Mouse (Mus musculus) heart, embryonic 15.5 days (tissue): ENCODE data around the gene Lao1. TPM values are rescaled to one million over a fixed set of nuclear protein-coding genes. Genes with fewer than 3 reads are reported as not detected.
"Not testable (repeated sequence)": the region's sequence is repeated elsewhere in the genome, so short reads cannot be mapped to it uniquely, and the experiment has no call there.

Experiments
- ATAC-seq: fragments of 200-750 bp; cut with Nextera tagmentation; replicated peaks from 2 replicates; pipeline ENCODE4 v1.8.0; 2017; ENCODE audit warnings: low read depth, moderate TSS enrichment; ENCODE audit not compliant: insufficient number of reproducible peaks, insufficient read depth, low FRiP score
- H3K27ac ChIP-seq: fragments of 300-500 bp; sonication (generic); 2 replicates; pipeline ENCODE4 v1.5.1; 2015; ENCODE audit warnings: mild to moderate bottlenecking, inconsistent platforms
- H3K27me3 ChIP-seq: fragments of 300-500 bp; sonication (generic); 2 replicates; pipeline ENCODE4 v1.6.1; 2015; ENCODE audit warnings: inconsistent platforms
- H3K36me3 ChIP-seq: fragments of 300-500 bp; sonication (generic); 2 replicates; pipeline ENCODE4 v1.6.1; 2015; ENCODE audit warnings: mild to moderate bottlenecking, inconsistent platforms
- H3K4me1 ChIP-seq: fragments of 300-500 bp; sonication (generic); replicated peaks from 2 replicates; pipeline ENCODE4 v1.6.1; 2015; ENCODE audit warnings: inconsistent platforms
- H3K4me2 ChIP-seq: fragments of 300-500 bp; sonication (generic); 2 replicates; pipeline ENCODE4 v1.6.1; 2015; ENCODE audit warnings: inconsistent platforms, mild to moderate bottlenecking, moderate library complexity
- H3K4me3 ChIP-seq: fragments of 300-500 bp; sonication (generic); 2 replicates; pipeline ENCODE4 v1.5.1; 2015; ENCODE audit warnings: mild to moderate bottlenecking, inconsistent platforms
- H3K9ac ChIP-seq: fragments of 300-500 bp; sonication (generic); 2 replicates; pipeline ENCODE4 v1.6.1; 2015; ENCODE audit warnings: mild to moderate bottlenecking, inconsistent platforms
- H3K9me3 ChIP-seq: fragments of 300-500 bp; sonication (generic); replicated peaks from 2 replicates; pipeline ENCODE4 v1.6.1; 2016; ENCODE audit warnings: inconsistent platforms
- WGBS: fragments of 180-500 bp; shearing (Covaris S2); methylation state at CpG from one replicate; pipeline ENCODE4 v1.1.7; 2015; ENCODE audit warnings: mixed read lengths; 5-methylcytosine and 5-hydroxymethylcytosine counted together
- polyA plus RNA-seq: library from polyadenylated mRNA; unstranded; fragments of >200 nt; fragmentation: Nextera tagmentation; extraction: Ambion mirVana; gene quantifications from 2 replicates; pipeline ENCODE4 v1.2.1, GENCODE M21; 2015

Gene Lao1
- not detected in 2 replicates for polyA plus RNA-seq

DNA sequence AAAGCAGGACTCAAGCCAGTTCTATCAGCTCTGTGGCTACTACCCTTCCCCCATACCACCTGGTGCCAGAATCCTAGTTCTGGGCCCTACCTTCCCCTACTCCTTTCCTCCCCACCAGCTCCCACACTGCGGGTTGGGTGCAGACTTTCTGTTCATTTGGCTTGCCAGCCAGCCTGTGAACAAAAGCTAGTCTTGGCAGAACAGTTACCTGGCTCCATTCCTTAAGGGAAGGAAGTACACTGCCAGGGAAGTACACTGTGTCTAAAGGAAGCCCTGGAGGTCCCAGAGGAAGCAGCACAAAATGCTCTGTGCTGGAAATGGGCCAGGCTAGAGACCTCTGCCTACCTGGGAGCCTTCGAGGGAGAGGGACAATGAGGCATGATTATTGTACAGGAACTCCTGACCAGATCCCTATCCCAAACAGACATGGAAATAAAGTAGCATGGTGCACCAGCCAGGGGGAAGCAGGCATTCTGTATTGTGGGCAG lies at the start of gene Lao1:
Gene Lao1 (plus strand): TSS at position 438 of the 488 bp plus-strand sequence.
- no peak for ATAC-seq
- 61% methylated on average over 2 of the region's 2 CpGs for WGBS

GRCm38 (mm10) chr4:118917365-118917764 lies 44.0 kb upstream of the Lao1 start, which contains the start of gene Olfr1329:
Olfr1329 (minus strand) TSS chr4:118917465.
- H3K27me3 ChIP-seq: not testable (repeated sequence)

More for the DNA sequence above, at the start of gene Lao1:
- Histone ChIP-seq H3K4me1 (no peaks in the 10 kb centered on the region), H3K27ac (no peak within 1 kb of the TSS), H3K36me3 (no peaks in the 10 kb centered on the region), H3K27me3 (no peaks in the 10 kb centered on the region), H3K9me3 (no peaks in the 10 kb centered on the region), H3K9ac (no peak within 1 kb of the TSS), H3K4me3 (no peak within 1 kb of the TSS), H3K4me2 (no peak within 1 kb of the TSS)

GRCm38 (mm10) chr4:118931326-118931725 lies 30.1 kb upstream of the Lao1 start:
- not testable (repeated sequence) for H3K4me1 ChIP-seq, H3K9ac ChIP-seq, H3K4me2 ChIP-seq, H3K27me3 ChIP-seq, H3K9me3 ChIP-seq, H3K4me3 ChIP-seq, H3K36me3 ChIP-seq, ATAC-seq, H3K27ac ChIP-seq
- WGBS: 85% methylated on average over 3 of the region's 3 CpGs

More at GRCm38 (mm10) chr4:118917365-118917764, 44.0 kb upstream of the Lao1 start, which contains the start of gene Olfr1329:
- H3K36me3 ChIP-seq, ATAC-seq, H3K4me1 ChIP-seq, H3K4me2 ChIP-seq, H3K4me3 ChIP-seq, H3K27ac ChIP-seq, H3K9ac ChIP-seq, H3K9me3 ChIP-seq: not testable (repeated sequence)
- 38% methylated on average over 2 of the region's 2 CpGs for WGBS

DNA sequence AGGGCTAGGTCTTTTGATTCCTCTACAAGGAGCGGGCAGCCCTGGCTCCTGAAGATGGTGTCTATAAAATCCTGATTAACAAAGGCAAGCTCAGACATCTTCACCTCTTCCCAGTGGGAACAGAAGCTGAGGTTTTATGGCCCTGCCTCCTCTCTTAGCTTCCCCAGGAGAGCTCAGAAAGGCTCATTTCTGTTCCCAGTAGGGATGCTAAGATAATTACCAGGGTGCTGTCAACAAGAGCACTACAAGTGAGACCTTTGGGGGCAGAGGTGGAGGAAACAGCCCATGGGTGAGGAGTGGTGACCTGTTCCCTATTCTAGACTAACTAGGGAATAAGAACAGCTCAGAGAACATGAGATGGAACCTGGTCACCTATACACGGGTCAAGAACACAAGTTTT lies 22.9 kb upstream of the Lao1 start, which contains the start of gene Olfr1328:
Gene Olfr1328 (minus strand): TSS at position 101 of the 400 bp plus-strand sequence.
- Histone ChIP-seq H3K9me3 (no peaks in the 10 kb centered on the region), H3K27me3 (no peaks in the 10 kb centered on the region), H3K4me3 (no peak within 1 kb of the TSS), H3K4me1 (no peaks in the 10 kb centered on the region), H3K27ac (no peak within 1 kb of the TSS), H3K9ac (no peak within 1 kb of the TSS), H3K4me2 (no peak within 1 kb of the TSS), H3K36me3 (no peaks in the 10 kb centered on the region)
- no peak for ATAC-seq
- WGBS: 66% methylated on average over 2 of the region's 2 CpGs

GRCm38 (mm10) chr4:118958812-118959211 lies 2.6 kb upstream of the Lao1 start:
- no peak overlapping the region for H3K9ac ChIP-seq
- H3K27me3 ChIP-seq: no peaks in the 10 kb centered on the region
- H3K9me3 ChIP-seq: no peaks in the 10 kb centered on the region
- H3K4me1 ChIP-seq: no peaks in the 10 kb centered on the region
- no peak for ATAC-seq
- no peak overlapping the region for H3K27ac ChIP-seq
- WGBS: 76% methylated on average over 7 of the region's 7 CpGs
- H3K4me3 ChIP-seq: no peak overlapping the region
- no peak overlapping the region for H3K4me2 ChIP-seq
- no peaks in the 10 kb centered on the region for H3K36me3 ChIP-seq

DNA sequence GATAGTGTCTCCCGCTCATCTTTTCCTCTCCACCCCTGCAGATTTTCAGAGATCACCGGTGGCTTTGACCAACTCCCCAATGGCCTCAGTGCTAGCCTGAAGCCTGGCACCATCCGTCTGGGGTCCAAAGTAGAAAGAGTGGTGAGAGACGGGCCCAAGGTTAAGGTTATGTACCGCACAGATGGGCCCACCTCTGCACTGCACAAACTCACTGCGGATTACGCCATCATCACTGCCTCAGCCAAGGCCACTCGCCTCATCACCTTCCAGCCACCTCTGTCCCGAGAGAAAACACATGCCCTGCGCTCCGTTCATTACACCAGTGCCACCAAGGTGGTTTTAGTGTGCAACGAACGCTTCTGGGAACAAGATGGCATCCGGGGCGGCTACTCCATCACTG lies 6.3 kb downstream of the Lao1 start:
- Histone ChIP-seq H3K27me3 (no peaks in the 10 kb centered on the region), H3K9ac (no peak overlapping the region), H3K27ac (no peak overlapping the region), H3K4me1 (no peaks in the 10 kb centered on the region), H3K9me3 (no peaks in the 10 kb centered on the region), H3K4me3 (no peak overlapping the region), H3K36me3 (no peaks in the 10 kb centered on the region), H3K4me2 (no peak overlapping the region)
- WGBS: 90% methylated on average over 15 of the region's 15 CpGs
- no peak for ATAC-seq

- no peaks in the 10 kb centered on the region for H3K36me3 ChIP-seq
- no peaks in the 10 kb centered on the region for H3K4me1 ChIP-seq
- H3K27me3 ChIP-seq: no peaks in the 10 kb centered on the region
- no peak overlapping the region for H3K4me3 ChIP-seq
- H3K4me2 ChIP-seq: no peak overlapping the region
- WGBS: 74% methylated on average over 2 of the region's 2 CpGs
- no peak overlapping the region for H3K9ac ChIP-seq
- H3K9me3 ChIP-seq: no peaks in the 10 kb centered on the region
- ATAC-seq: no peak
- no peak overlapping the region for H3K27ac ChIP-seq
Observed at GRCm38 (mm10) chr4:118973281-118973680, 11.9 kb downstream of the Lao1 start.

- H3K4me2 ChIP-seq: no peak overlapping the region
- H3K9ac ChIP-seq: no peak overlapping the region
- H3K36me3 ChIP-seq: no peaks in the 10 kb centered on the region
- 84% methylated on average over 4 of the region's 4 CpGs for WGBS
- no peaks in the 10 kb centered on the region for H3K9me3 ChIP-seq
- no peaks in the 10 kb centered on the region for H3K27me3 ChIP-seq
- H3K27ac ChIP-seq: no peak overlapping the region
- no peak for ATAC-seq
- no peaks in the 10 kb centered on the region for H3K4me1 ChIP-seq
- no peak overlapping the region for H3K4me3 ChIP-seq
Observed at GRCm38 (mm10) chr4:118985291-118985690, 23.9 kb downstream of the Lao1 start.

DNA sequence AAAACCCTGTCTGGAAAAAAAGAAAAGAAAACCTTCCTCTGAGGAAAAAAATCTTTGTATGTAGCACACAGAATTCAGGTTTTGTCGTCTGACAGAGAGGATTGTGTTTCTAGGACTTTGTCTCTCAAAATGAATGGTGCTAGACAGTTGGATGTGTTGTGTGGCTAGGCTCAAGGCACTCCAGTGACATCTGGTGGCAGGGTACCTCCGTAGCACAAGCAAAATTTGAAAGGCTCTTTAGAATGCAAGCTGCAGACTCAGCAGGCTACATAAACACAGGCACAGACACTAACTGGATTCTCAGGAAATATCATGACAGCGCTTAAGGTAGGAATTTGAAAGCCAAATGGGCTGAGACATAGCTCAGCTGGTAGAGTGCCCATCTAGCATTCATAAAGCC lies 27.2 kb downstream of the Lao1 start:
- ATAC-seq: no peak
- H3K9me3 ChIP-seq: no peaks in the 10 kb centered on the region
- 7% methylated on average over 3 of the region's 3 CpGs for WGBS
- no peaks in the 10 kb centered on the region for H3K4me1 ChIP-seq
- H3K36me3 ChIP-seq: no peaks in the 10 kb centered on the region
- H3K27ac ChIP-seq: no peak overlapping the region
- no peak overlapping the region for H3K4me2 ChIP-seq
- H3K27me3 ChIP-seq: no peaks in the 10 kb centered on the region
- no peak overlapping the region for H3K9ac ChIP-seq
- no peak overlapping the region for H3K4me3 ChIP-seq

- H3K4me1 ChIP-seq: no peaks in the 10 kb centered on the region
- no peak overlapping the region for H3K4me3 ChIP-seq
- no peak overlapping the region for H3K4me2 ChIP-seq
Observed at GRCm38 (mm10) chr4:118989331-118989730, 28.0 kb downstream of the Lao1 start.

DNA sequence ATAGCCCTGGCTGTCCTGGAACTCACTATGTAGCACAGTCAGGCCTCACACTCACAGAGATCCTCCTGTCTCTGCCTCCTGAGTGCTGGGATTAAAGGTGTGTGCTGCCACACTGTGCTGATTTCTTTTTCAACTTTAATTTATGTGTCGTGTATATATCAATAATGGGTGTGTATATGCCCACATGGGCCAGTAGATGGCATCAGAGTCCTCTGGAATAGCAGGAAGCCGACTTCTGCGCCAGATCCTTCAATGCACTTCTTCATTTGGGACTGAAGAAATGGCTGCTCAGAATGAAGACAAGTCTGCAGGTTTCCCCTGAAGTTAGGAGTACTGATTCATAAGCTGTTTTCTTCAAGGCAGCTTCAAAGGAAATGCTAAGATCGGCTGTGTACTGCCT lies 30.4 kb downstream of the Lao1 start:
- Histone ChIP-seq H3K9ac (no peak overlapping the region), H3K4me3 (no peak overlapping the region), H3K4me1 (no peaks in the 10 kb centered on the region), H3K4me2 (no peak overlapping the region), H3K36me3 (no peaks in the 10 kb centered on the region), H3K27ac (no peak overlapping the region), H3K9me3 (no peaks in the 10 kb centered on the region), H3K27me3 (no peaks in the 10 kb centered on the region)
- ATAC-seq: no peak
- 34% methylated on average over 4 of the region's 4 CpGs for WGBS

More at GRCm38 (mm10) chr4:118989331-118989730, 28.0 kb downstream of the Lao1 start:
- no peaks in the 10 kb centered on the region for H3K36me3 ChIP-seq
- 28% methylated on average over 12 of the region's 12 CpGs for WGBS
- no peak for ATAC-seq
- no peak overlapping the region for H3K27ac ChIP-seq
- H3K27me3 ChIP-seq: no peaks in the 10 kb centered on the region
- H3K9me3 ChIP-seq: no peaks in the 10 kb centered on the region
- no peak overlapping the region for H3K9ac ChIP-seq

DNA sequence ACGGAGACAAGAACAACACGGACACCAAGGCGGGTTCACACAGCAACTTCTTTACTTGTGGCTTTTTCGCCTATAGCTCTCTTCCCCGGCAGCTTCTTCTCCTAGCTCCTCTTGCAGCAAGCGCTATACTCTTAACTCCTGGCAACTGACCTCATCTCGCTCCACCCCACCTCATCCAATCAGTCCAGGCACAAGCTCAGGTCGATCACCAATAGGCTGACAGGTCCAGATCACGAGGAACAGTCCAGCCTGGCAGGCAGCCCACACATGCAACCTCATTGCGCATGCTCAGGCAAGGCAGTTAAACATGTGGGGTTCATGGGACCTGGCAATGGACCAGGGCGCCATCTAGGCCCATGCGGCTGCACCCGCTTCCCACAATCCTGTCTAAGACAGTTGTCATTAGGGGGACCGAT lies 35.8 kb downstream of the Lao1 start:
- Histone ChIP-seq H3K4me2 (no peak overlapping the region), H3K4me1 (peaks cover 10% of the 10 kb centered on the region), H3K36me3 (no peaks in the 10 kb centered on the region), H3K27me3 (no peaks in the 10 kb centered on the region), H3K9me3 (no peaks in the 10 kb centered on the region), H3K9ac (no peak overlapping the region), H3K27ac (no peak overlapping the region), H3K4me3 (no peak overlapping the region)
- 83% methylated on average over 14 of the region's 14 CpGs for WGBS
- ATAC-seq: no peak
